Mouse (Mus musculus): ENCODE measurements at regions not wholly inside any gene's neighbourhood (a gene's known extent, or its start where the extent isn't known, plus 50 kb on each side); places are given as distances from the start of the nearest gene placed in this dataset.

DNA sequence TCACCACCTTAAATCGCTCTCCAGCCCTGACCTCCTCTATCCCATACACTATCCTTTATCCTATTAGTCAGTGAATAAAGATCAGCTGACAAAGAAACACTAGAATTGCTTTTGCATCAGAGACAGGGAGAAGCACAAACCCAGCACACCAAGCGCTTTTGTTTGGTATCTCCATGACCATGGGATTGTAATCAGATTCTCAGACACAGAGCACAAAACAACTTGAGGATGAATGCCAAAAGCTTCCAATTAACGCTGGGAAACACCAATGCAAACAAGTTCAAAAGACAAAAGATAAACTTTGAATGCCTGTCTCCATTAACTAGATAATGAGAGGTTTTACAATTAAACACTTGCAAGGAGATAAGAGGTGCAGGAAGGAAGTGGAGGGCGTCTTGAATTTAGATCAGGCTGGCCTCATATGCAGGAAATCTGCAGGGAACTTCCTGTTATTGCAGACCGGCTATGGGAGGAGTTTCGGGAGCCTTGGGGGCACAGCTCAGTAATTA, 179.8 kb downstream of the Samd5 start:
- DNase-seq (ENCODE audit: low spot score in 2 of 2): no peak
- intact Hi-C loops (cut with DNase I): no loop called here

DNA sequence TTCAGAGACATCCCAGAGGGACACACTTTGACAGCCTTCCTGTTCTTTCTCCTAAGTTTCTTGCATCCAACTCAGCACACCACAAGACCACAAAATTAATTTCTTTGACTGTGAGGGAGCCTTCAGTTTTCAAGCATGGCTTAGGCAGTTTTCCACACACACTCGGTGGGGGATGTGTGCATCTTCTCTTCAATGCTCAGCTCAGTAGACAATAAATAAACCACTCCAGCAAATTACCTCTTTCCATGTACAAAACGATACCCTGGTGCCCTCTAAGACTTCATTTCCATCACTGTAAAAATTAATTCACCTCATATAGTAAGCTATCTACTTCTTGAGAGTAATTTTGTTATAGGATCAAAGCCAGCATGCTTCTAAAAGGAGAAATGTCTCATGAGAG, 184.6 kb downstream of the Samd5 start:
- DNase-seq (ENCODE audit: low spot score in 2 of 2): no peak
- intact Hi-C loops (cut with DNase I): no loop called here

DNA sequence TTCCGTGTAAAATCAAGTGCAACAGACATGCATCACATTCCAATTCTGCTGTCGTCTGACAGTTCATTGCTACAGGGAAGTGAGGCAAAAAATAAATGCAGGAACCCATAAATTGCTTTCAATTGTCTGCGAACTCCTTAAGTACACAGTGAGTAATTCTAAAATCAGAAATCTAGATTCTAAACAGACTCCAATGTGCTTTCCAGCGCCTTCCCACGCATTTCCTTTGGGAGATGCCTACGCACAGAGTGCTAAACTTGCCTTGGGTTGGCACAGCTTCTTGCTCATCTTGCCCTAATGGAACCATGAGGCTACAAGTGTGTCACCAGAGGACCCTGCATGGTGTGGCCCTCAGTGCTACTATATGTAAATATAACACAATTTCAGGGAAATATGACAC, 212.6 kb downstream of the Samd5 start:
- intact Hi-C loops (cut with DNase I): loop anchor here (1.0 kb wide), 1 partner anchor 88 kb away; no protein-coding TSS in a partner anchor
- DNase-seq (ENCODE audit: low spot score in 2 of 2): peak; percentile 54 to 80

DNA sequence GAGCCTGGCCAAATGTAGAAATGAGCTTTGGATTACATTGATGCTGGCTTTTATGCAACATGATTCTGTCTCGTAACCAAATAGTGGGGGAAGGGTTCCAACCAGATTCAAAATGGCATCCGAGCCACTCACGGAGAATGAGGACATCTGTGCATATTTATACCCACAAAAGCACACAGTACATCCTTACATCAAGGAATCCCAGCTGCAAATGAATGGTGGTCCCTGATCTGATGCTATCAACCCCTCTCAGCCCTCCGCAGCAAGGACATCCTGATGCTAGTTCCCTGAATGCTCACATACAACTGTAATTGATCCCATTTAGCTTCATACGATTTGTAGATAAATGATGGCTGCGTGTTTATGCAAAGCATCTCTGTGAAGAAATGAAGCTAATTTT, 215.9 kb downstream of the Samd5 start:
- no peak for DNase-seq (ENCODE audit: low spot score in 2 of 2)
- intact Hi-C loops (cut with DNase I): no loop called here

DNA sequence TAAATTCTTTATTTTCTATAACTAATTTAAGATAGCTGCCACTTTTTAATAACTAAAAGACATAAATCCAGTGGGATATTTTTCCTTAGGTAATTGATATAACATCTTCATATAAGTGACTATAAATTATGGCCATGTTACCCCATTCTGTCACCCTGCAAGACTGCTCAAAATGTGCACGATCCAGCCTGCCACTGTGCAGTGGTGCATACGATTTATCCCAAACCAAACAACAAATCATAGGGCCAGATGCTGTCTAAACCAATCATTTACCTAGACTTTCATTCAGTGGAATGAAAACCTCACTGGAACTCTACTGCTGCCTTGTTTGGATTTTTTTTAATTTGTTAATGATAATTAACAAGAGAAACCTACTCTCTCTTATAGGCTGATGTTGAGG, 216.5 kb downstream of the Samd5 start:
- intact Hi-C loops (cut with DNase I): no loop called here
- DNase-seq (ENCODE audit: low spot score in 2 of 2): no peak

DNA sequence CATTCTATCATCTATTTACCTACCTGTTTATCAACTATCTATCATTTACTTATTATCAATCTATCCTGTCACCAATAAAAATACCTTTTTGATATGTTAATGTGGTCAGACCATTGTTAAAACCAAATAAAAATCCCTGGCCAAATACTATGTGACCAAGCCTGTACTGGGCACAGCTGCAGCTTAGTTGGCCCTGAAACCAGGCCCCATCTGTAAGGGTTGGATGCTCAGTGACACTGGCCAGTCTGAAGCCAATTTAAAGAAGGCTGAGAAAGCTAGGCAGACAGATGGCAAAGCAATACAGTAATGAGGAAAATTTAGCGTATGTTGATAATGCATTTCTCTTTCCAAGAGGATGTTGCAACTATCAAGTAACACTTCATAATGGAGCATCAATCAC, 217.8 kb downstream of the Samd5 start:
- intact Hi-C loops (cut with DNase I): no loop called here
- no peak for DNase-seq (ENCODE audit: low spot score in 2 of 2)

DNA sequence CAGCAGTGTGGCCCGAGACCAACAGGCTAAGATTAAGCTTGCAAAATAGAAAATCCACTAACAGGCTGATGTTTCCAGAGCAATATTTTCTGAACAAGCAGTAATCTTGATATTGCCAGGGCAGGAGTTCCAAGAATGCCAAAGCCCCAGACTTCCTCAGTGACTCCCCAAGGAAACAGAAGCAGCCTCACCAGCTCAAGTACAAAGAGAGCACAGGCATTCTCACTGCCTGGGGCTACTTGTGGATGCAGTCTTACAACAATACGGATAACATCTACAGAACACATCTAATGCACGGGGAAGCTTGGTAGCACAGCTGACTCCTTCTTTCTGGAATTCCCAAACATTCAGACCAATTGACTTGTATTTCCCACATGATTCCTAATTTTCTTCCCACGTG, 235.9 kb downstream of the Samd5 start:
- DNase-seq (ENCODE audit: low spot score in 2 of 2): no peak
- intact Hi-C loops (cut with DNase I): no loop called here

DNA sequence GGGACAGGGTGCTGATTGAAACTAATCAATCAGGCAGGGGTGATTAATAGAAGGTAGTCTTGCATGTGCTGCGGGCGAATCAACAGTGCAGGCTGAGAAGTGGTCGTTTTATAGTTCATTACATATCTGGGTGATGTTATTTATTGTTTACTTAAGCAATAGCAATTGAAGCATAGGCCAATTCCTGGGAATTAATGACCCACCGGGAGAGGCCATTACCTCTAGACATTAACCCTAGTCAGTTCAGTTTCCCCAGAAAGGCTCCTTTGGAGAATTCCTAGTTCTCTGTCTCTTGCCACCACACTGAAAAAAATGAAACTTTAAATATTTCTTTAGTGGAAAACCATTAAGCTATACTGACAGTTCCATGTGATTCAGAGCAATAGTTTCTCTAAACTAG, 236.6 kb downstream of the Samd5 start:
- intact Hi-C loops (cut with DNase I): no loop called here
- DNase-seq (ENCODE audit: low spot score in 2 of 2): no peak

DNA sequence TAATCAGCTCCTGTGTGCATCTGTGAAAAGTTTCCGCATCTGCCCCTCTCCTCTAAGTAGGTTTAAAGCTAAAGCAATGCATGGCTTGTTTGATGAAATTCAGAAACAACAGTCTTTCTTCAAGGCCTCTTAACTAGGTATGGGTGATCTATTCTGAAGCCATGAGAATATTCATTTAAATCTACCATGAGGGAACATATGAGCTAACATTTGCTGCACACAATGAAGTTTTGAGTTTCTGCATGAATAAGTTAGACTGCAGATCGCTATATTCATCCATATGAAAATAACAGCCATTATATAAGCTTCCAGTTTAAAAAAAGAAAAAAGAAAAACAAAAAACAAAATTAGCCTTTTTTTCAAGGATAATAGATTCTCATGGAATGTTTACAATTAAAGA, 245.9 kb downstream of the Samd5 start:
- peak in 1 of 2 experiments; percentile 34 for DNase-seq (ENCODE audit: low spot score in 2 of 2)
- intact Hi-C loops (cut with DNase I): no loop called here

DNA sequence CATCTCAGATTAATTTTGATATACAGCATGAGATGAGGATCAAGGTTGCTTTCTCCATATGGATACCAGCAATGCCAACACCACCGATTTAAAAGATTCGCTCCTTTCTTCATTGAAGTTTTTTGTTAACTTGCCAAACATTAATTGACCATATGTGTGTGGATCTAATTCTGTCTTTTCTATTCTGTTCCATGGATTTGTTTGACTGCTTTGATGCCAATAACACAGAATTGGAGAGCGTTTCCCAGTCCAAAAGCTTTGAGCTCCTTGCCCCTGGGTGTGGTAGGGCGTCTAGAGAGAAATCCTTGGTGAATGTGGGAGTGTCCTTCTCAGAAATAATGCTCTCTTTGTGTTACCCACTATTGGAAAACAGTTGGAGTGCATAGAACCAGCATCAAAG, 254.3 kb downstream of the Samd5 start:
- intact Hi-C loops (cut with DNase I): no loop called here
- no peak for DNase-seq (ENCODE audit: low spot score in 2 of 2)

DNA sequence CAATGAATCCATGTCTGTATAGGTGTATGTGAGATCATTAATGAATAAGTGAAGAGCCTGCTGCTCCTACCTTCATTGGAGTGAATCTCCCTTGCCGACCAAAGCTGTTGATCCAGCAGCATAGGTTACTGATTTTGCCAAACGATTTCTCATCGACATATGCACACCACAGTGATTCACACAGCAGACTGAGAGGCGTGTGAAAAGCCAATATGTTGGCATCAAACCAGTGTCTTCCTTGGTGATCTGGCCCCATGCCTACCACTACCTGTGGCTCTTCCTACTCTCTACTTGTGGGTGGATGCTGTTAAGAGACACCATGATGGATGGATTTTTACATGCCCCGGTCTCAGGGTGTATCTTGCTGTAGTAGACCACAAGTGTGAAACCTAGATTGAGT, 258.3 kb downstream of the Samd5 start:
- intact Hi-C loops (cut with DNase I): no loop called here
- peak in 1 of 2 experiments; percentile 36 for DNase-seq (ENCODE audit: low spot score in 2 of 2)

DNA sequence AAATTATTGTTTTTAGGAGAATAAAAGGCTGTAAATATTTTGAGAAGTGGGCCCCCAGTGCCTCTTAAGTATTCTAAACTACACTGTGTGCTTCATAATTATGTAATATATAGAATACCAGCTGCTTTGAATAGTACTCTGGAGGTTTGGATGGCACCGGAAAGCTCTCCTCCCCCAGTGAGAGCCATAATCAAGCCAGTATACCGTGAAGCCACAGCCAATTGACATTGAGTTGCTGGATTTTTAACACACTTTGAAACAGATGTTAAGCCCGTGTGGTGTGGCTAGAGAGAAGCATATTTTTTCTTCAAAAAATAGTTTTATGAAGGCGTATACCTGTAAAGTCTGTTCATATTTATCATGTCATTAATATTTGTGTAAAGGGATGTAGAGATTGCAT, 268.9 kb downstream of the Samd5 start:
- intact Hi-C loops (cut with DNase I): no loop called here
- DNase-seq (ENCODE audit: low spot score in 2 of 2): peak in 1 of 2 experiments; percentile 22

DNA sequence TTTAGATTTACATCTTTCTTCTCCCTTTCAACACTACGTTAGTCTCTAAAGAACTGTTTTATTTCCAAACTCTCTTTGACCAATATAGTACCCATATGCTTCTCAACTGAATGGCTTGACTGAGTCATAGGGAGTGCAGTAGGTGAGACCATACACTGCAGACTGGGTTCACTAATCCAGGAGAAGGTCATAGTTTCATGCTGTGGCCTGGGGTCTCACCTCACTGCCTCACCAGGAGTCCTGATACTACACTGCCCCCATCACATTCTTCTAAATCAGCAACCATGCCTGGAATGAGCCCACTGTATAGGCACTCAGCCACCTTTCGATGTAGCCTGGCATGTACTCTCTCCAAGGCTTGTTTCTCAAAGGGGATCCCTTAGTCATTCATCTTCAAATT, 269.6 kb downstream of the Samd5 start:
- no peak for DNase-seq (ENCODE audit: low spot score in 2 of 2)
- intact Hi-C loops (cut with DNase I): no loop called here

DNA sequence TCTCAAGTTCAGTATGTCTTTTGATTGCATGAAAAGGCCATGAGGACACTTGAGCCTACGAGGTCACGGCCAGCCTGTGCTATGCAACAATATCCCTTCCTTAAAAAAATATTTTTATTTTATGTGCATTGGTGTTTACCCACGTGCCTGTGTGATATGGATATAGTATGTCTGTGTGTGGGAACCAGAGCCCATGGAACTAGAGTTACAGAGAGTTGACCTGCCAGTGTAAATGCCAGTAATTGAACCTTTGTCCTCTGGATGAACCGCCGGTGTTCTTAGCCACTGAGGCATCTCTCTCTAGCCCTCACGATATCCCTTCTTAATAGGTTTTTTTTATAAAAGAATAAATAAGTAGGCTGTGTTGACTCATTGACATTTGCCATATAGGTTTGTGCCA, 270.0 kb downstream of the Samd5 start:
- intact Hi-C loops (cut with DNase I): no loop called here
- DNase-seq (ENCODE audit: low spot score in 2 of 2): no peak

DNA sequence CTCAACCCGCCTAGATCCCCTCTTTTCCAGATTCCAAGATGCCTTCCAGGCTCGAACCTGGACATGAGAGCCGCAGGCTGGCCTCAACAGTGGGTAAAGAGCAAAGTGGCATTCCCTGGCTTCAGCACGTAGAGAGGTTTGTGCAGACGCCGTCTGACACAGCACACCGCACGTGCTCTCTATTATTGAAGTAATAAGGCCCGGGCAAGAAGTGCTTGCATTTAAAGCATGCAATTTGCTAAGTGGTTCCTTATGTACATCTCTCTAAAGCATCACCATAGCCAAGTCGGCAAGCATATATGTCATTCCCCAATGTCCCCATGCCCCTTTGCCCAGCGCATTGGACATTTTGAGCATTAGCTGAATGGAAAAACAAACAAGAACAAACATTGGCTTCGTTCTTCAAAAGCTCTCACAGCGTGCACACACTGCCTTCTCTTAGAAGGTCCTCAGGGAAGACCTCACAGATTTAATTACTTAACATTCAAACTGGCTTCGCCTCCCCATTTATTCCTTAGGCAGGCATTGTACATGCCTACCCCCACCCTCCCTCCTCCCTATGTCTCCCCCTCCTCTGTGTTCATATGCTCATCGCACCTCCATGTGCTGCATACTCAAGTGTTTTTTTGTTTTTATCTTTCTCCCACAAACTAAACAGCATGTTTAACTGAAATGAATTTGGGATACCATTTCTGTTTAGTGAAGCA, 273.9 kb downstream of the Samd5 start:
- DNase-seq (ENCODE audit: low spot score in 2 of 2): no peak
- intact Hi-C loops (cut with DNase I): no loop called here

DNA sequence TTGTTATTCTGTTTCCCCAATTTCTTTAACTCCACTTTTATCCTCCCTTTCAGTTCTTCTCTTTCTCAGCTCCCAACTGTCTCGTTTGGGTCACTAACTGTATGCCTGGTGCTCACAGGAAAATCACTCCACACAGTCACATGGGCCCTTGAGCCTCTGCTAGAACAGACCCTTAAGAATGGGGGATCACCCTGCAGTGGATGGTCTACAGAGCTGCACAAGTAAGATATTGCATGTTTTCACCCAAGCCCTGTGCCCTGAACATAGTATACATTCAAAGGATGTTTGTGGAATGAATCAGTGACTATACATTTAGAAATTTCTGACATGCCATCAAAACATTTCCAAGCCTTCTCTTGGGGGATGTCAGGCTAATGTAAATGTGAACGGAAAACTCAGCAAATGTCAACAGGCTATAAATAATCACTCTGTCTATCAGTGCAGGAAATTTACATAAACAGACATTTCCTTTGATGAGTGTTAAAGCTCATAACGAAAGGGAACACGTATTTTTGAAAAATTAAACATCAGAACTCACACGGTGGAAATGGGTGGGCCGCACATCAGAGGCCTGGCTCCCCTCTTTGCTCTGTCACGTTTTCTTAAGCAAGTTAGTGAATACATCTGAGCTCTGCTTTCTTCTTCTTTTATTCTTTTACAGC, 297.4 kb downstream of the Samd5 start:
- intact Hi-C loops (cut with DNase I): no loop called here
- DNase-seq (ENCODE audit: low spot score in 2 of 2): no peak

DNA sequence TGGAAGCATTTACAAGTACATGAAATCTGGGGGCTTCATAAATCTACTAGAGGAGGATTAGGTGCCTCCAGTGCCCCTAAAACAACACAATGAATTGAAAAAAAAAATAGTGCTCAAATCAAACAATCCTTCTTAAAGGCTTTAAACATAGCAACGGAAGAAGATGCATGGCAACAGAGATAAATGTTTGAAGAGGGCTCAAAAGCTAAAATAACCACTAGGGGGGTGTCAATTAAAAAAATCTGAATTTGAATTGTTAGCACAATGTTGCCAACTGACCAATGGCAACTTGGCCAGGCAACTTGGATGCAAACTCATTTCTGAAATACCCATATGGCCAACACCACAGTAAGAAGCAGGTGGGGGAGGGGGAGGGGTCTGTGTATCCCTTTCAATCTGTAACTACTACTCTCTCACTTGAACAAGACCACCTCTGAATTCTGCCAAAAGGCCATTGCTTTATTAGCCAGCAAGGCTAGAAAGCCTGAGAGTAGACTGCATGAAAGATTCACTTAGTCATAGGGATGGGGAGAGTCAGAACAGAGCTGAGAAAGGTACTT, 312.6 kb downstream of the Samd5 start:
- DNase-seq (ENCODE audit: low spot score in 2 of 2): no peak
- intact Hi-C loops (cut with DNase I): no loop called here

DNA sequence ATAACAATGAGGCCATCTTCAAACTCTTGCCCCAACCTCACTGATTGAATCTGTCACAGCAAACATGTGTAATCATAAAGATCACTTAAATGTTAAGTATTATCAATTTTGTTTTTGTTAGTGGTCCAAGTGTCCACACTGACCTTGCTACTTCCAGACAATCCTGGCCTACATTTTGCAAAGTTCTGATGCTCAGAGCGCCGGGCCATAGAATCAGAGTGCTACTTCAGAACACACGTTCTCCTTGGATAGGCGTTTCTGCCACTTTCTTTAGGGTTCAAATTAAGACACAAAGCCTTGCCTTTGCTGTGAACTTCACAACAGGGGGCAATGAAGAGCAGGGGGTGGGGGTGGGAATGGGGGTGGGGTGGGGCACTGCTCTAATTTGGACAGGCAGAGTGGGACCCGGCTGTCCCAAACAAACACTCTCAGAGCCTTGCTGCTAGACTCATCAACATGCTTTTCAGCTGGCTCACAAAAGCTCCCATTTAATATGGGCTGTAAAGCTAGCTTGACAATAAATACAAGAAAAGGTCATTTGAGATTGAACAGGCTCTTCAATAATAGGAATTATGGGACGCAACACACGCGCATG, 336.7 kb downstream of the Samd5 start:
- DNase-seq (ENCODE audit: low spot score in 2 of 2): no peak
- intact Hi-C loops (cut with DNase I): no loop called here

DNA sequence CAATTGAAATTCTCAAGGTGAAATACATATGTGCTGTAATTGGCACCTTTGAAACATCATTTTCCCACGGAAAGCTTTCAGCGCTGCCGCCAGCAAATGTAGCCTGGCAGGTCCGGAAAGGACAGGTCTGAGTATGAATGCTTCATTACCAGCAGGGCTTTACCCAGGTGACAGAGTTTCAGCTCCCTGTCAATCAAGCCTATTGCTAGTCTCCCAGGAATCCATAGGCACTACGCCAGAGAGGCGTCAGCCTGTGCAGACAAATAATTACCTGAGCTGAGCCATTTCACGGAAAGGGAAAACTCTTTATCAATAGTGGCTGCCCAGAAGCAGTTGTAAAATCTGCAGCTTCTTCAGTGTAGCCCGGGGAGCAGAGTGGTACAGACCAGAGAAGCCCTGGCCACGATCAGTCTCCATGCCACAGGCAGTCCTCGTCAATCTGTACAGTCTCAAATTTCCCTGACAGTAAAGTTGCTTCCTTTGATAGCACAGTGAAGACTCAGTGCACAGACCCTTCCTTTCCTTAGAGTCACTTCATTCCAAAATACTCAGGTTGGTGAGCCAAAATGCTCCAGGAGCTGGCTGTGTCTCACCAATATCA, 340.7 kb downstream of the Samd5 start:
- DNase-seq (ENCODE audit: low spot score in 2 of 2): no peak
- intact Hi-C loops (cut with DNase I): no loop called here

DNA sequence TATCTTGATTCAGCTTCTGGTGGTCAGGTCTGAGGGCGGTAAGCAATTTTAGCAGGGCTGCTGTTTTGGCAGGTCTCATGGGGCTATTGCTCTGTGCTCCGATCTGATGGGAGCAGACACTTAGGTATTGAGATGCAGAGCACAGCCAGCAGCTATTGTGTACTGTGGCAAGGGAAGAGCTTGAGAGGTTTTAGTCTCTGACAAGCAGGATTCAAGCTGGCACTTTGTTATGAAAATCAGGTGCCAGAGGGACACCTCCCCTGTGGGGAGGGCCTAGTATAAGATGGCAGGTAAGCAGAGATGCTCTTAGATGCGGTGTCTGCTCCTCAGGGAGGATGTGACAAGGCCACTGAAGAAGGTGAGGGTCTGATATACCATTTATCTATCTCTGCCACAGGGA, 343.3 kb downstream of the Samd5 start:
- DNase-seq (ENCODE audit: low spot score in 2 of 2): no peak
- intact Hi-C loops (cut with DNase I): no loop called here
